Mouse (Mus musculus) hindbrain, embryonic 10.5 days (tissue): ENCODE measurements around the gene Thsd7b. TPM values are rescaled to one million over a fixed set of nuclear protein-coding genes. Genes with fewer than 3 reads are reported as not detected.

Experiments
- DNase-seq: peaks from one replicate; pipeline ENCODE4 v3.0.0-alpha.2; 2017; ENCODE audit warnings: low spot score
- H3K27ac ChIP-seq: fragments of 300-500 bp; sonication (generic); 2 replicates; pipeline ENCODE4 v1.5.1; 2016; ENCODE audit warnings: mild to moderate bottlenecking, moderate library complexity
- H3K27me3 ChIP-seq: fragments of 300-500 bp; sonication (generic); 2 replicates; pipeline ENCODE4 v1.6.1; 2016; ENCODE audit warnings: mild to moderate bottlenecking; ENCODE audit not compliant: poor library complexity, insufficient read depth, severe bottlenecking
- H3K36me3 ChIP-seq: fragments of 300-500 bp; sonication (generic); 2 replicates; pipeline ENCODE4 v1.6.1; 2016; ENCODE audit warnings: mild to moderate bottlenecking, moderate library complexity
- H3K4me1 ChIP-seq: fragments of 300-500 bp; sonication (generic); replicated peaks from 2 replicates; pipeline ENCODE4 v1.6.1; 2016; ENCODE audit warnings: mild to moderate bottlenecking
- H3K4me3 ChIP-seq: fragments of 300-500 bp; sonication (generic); 2 replicates; pipeline ENCODE4 v1.5.1; 2016; ENCODE audit warnings: mild to moderate bottlenecking, moderate library complexity
- H3K9me3 ChIP-seq: fragments of 300-500 bp; sonication (generic); 2 replicates; pipeline ENCODE4 v1.6.1; 2016; ENCODE audit warnings: mild to moderate bottlenecking, moderate library complexity
- WGBS: fragments of 180-500 bp; shearing (Covaris S2); methylation state at CpG from one replicate; pipeline ENCODE4 v1.1.7; 2016; 5-methylcytosine and 5-hydroxymethylcytosine counted together
- polyA plus RNA-seq: library from polyadenylated mRNA; unstranded; fragments of >200 nt; fragmentation: Nextera tagmentation; extraction: Ambion mirVana; gene quantifications from 2 replicates; pipeline ENCODE4 v1.2.1, GENCODE M21; 2016

Thsd7b gene
- polyA plus RNA-seq, 1 experiment from 2014 or later = 7.6 TPM

DNA sequence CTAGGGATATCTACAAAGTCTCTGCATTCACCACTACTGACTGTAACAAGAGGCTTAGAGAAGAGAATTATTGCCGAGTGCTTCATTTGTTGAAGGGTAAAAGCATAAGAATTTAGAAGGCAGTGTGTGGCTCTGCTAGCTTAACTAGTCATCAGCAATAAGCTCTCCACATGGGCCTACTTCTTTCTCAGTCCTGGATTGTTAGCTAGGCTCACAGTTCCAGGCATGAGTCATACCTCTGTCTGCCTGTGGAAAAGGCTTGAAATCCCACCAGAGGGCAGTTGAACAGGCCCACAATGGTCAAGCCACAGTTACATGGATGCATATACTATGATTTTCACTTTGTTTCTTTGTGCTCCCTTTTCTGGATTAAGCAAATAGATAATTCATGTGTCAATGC lies 138.5 kb downstream of the Thsd7b start:
- no peaks in the 10 kb centered on the region for H3K4me1 ChIP-seq
- H3K4me3 ChIP-seq = no peak overlapping the region
- no peak overlapping the region for H3K27ac ChIP-seq
- H3K36me3 ChIP-seq = no peaks in the 10 kb centered on the region
- H3K9me3 ChIP-seq = no peaks in the 10 kb centered on the region
- no peak for DNase-seq
- WGBS = 90% methylated on average over 1 of the region's 1 CpGs
- no peaks in the 10 kb centered on the region for H3K27me3 ChIP-seq

DNA sequence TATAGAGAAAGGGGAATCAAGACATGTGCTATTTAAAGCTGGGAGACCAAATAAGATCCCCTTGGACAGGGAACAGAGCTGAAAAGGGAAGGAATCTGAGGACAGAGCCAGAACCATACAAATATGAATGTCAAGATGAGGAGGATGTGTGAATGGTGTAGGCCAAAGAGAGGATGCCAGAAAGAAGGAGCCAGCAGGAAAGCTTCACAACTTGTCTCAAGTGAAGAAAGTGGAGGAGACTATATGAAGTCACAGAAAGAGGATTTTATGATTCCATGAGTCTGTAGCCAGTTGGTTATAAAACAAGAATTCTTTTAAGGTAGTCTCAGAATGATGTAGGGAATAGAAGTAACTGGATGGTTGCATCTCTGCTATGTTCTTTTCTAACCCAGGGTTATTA lies 148.5 kb downstream of the Thsd7b start:
- H3K36me3 ChIP-seq = no peaks in the 10 kb centered on the region
- DNase-seq = no peak
- H3K27me3 ChIP-seq = no peaks in the 10 kb centered on the region
- H3K9me3 ChIP-seq = no peaks in the 10 kb centered on the region
- H3K27ac ChIP-seq = no peak overlapping the region
- no peak overlapping the region for H3K4me3 ChIP-seq
- H3K4me1 ChIP-seq = no peaks in the 10 kb centered on the region

DNA sequence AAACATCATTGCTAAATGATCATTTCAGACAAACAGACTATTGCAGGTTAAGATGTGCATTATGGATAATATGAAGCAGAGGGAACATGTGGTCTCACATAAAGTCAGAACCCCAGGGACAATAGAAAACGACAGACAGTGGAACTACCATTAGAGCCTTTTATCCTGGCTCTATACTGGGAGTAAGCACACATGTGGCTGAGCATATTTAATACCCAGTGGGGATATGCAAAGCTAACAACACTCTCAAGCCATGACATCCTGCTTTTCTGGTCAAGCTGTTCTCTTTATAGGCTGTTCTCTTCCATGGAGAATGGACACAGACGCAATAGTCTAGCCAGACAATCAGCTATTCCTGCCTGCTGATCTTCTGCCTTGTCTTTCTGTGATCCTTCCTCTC lies 191.3 kb downstream of the Thsd7b start:
- Histone ChIP-seq H3K4me3 (no peak overlapping the region), H3K4me1 (no peaks in the 10 kb centered on the region), H3K36me3 (no peaks in the 10 kb centered on the region), H3K27me3 (no peaks in the 10 kb centered on the region), H3K27ac (no peak overlapping the region), H3K9me3 (no peaks in the 10 kb centered on the region)
- no peak for DNase-seq
- WGBS = 67% methylated on average over 2 of the region's 2 CpGs

DNA sequence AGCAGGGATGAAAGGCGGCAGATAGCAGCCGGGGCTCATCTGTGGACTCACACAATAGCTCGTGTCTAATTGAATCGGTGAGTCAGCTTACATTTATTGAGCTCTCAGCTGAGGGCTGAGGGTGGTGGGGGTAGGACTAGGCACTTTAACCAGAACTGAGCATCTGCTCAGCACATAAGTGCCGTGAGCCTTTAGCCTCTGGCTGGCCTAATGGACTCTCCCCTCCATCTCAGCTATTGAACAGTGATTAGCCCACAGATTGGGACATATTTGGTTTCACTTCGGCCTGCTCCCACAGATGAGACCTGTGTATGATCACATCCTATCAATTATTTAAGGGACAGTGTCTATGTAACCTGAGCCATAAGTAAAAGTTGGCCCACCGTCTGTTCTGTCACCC lies 200.4 kb downstream of the Thsd7b start:
- peak; percentile 51 for DNase-seq
- Histone ChIP-seq H3K27me3 (no peaks in the 10 kb centered on the region), H3K27ac (peak overlapping the region; percentile 45; the same call in 1 of the 2 replicates), H3K4me1 (no peaks in the 10 kb centered on the region), H3K9me3 (no peaks in the 10 kb centered on the region), H3K36me3 (no peaks in the 10 kb centered on the region), H3K4me3 (no peak overlapping the region)
- WGBS = 65% methylated on average over 7 of the region's 7 CpGs

DNA sequence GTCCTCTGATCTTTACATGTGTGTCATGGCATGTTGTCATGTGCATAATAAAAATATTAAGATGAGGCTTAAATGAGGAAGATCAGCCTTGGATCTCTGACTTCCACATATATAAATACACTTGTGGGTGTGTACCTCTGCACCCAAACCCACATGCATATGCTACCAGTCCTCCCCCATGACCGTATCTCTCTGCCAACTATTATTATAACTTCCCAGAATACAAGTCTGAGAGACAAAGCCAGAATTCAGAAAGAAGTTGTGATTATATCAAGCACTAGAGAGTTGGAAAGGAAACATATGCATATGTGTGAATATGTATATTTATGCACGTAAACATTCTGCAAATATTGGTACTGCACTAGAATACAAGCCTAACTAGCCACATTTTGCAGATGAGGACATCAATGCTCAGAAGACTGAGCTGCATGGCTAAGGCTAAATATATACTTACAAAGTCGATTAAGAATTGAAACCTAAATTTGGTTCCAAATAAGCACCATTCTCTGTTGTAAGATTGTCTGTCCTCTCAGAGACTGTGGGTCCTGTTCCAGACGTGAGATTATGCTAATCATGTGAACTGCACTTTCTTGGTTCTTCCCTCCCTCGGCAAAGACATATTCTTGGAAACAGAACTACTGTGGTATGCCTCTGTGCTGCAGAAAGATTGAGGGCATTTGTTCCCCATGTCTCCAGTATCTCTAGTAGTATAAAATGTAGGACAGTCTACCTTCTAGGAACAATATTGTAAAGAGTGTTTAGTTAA lies 211.3 kb downstream of the Thsd7b start:
- Histone ChIP-seq H3K27me3 (no peaks in the 10 kb centered on the region), H3K9me3 (no peaks in the 10 kb centered on the region), H3K27ac (no peak overlapping the region), H3K36me3 (no peaks in the 10 kb centered on the region), H3K4me3 (no peak overlapping the region), H3K4me1 (no peaks in the 10 kb centered on the region)
- no peak for DNase-seq
- WGBS = 78% methylated on average over 5 of the region's 5 CpGs

DNA sequence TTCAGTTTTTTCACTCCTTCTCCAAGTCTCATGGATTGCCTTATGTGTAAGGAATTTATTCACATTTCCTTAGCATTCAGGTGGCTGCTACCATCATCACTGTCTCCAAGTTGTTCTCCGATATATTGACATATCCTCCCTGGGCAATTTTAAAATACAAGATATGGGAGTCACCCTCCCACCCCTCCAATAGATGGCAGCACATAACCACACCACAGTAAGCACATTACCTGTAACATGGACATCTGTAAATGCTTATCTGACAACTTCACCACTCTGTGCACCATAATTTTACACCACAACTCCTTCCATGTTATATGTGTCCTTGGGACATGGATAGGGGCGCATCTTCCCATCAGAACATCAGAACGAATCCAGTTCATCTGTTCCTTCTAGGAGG lies 218.0 kb downstream of the Thsd7b start:
- Histone ChIP-seq H3K4me3 (no peak overlapping the region), H3K4me1 (no peaks in the 10 kb centered on the region), H3K9me3 (no peaks in the 10 kb centered on the region), H3K27ac (no peak overlapping the region), H3K36me3 (no peaks in the 10 kb centered on the region), H3K27me3 (no peaks in the 10 kb centered on the region)
- 89% methylated on average over 3 of the region's 3 CpGs for WGBS
- DNase-seq = no peak

DNA sequence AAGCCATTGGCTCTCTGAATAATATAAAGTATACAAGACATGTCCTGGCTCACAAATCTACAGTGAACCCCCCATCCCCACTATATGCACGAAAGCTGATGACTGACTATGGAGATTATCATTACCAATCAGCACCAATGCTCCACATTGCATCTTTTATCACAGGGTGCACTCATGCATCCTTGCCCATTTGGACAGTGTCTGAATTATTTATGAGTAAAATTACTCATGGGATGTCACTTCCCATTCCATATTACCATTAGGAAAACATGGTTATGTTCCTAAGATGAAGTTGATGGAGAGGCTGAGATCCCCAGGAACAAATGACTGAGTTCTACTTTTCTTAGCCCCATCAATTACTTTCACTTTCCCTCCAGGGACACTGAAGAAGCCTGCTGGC lies 220.8 kb downstream of the Thsd7b start:
- 82% methylated on average over 1 of the region's 1 CpGs for WGBS

DNA sequence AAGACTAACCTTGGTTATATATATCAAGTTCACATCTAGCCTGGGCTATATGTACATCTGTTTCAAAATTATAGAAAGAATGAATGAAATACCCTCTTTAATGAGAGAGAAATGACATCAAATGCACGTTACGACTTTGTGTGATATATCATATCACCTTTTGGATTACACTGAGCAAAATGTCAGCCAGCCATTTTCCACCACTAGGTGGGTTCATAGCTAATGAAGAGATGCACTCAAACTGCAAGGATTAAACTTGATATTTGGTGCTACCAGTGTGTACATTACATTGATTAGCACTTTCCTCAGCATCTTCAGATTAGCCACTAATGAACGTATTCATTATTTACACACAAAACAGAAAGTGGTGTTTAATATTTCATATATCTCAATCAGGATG lies 228.6 kb downstream of the Thsd7b start:
- Histone ChIP-seq H3K4me3 (no peak overlapping the region), H3K36me3 (no peaks in the 10 kb centered on the region), H3K27ac (no peak overlapping the region), H3K27me3 (no peaks in the 10 kb centered on the region), H3K9me3 (no peaks in the 10 kb centered on the region), H3K4me1 (no peaks in the 10 kb centered on the region)
- DNase-seq = no peak
- 87% methylated on average over 3 of the region's 3 CpGs for WGBS

More for the DNA sequence above, 220.8 kb downstream of the Thsd7b start:
- Histone ChIP-seq H3K4me1 (no peaks in the 10 kb centered on the region), H3K27ac (no peak overlapping the region), H3K4me3 (no peak overlapping the region), H3K36me3 (no peaks in the 10 kb centered on the region), H3K27me3 (no peaks in the 10 kb centered on the region), H3K9me3 (no peaks in the 10 kb centered on the region)
- DNase-seq = no peak

DNA sequence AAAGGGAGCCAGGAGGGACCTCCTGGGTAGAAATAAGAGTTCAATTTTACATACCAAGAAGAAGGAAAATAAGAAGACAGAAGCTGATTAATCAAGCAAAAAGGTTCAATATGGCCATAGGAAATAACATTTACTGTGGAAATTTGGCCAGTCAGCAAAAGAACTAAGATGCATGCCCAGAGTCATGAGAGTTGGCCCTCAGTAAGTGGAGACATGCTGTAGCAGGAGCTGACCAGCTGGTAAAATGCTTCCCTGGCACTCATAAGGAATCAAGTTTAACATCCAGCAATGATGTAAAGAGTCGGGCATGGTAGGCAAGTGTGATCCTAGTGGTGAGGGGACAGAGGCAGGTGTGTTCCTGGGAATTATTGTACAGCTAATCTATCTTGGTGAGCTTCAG lies 243.3 kb downstream of the Thsd7b start:
- H3K4me1 ChIP-seq = no peaks in the 10 kb centered on the region
- H3K4me3 ChIP-seq = no peak overlapping the region
- no peak overlapping the region for H3K27ac ChIP-seq
- no peaks in the 10 kb centered on the region for H3K27me3 ChIP-seq
- 91% methylated on average over 1 of the region's 1 CpGs for WGBS
- H3K36me3 ChIP-seq = no peaks in the 10 kb centered on the region
- no peaks in the 10 kb centered on the region for H3K9me3 ChIP-seq
- no peak for DNase-seq

DNA sequence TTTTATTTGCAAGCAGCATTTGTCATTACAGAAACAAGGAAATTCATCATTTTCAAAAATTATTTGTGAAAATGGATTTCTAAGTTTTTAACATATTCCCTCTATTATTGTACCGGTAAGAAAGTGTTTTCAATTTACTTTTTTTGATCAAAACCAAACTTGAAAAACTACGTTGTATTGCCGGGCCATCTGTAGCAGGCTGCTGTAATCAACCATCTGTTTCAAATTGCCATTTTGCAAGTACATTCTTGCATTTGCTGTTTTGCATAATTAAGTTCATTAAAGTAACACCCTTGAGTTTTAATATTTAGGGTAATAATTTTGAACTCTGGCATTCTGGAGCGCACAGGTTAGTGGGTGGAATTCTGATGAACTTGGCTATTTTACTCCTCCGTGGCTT lies 246.6 kb downstream of the Thsd7b start:
- Histone ChIP-seq H3K36me3 (no peaks in the 10 kb centered on the region), H3K4me3 (no peak overlapping the region), H3K9me3 (no peaks in the 10 kb centered on the region), H3K4me1 (no peaks in the 10 kb centered on the region), H3K27ac (no peak overlapping the region), H3K27me3 (no peaks in the 10 kb centered on the region)
- DNase-seq = no peak
- 91% methylated on average over 5 of the region's 5 CpGs for WGBS

DNA sequence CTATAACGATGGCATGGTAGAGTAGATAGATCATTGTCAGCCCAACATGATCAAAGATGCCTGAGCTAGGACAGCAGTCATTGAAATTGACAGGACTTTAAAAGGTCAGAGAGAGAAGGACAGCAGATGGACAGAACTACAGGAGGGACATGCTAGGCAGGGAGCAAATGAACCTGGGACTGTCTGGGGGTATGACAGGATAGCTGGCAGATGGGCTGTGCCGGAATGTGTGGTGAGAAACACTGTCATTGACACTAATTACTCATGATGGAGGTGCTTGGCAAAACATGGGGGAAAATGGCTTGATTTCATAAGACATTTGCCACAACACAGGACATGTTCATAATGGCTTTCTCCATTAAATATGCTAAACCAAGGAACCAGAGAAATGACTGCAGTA lies 253.9 kb downstream of the Thsd7b start:
- 87% methylated on average over 2 of the region's 2 CpGs for WGBS
- Histone ChIP-seq H3K27me3 (no peaks in the 10 kb centered on the region), H3K36me3 (no peaks in the 10 kb centered on the region), H3K4me3 (no peak overlapping the region), H3K27ac (no peak overlapping the region), H3K9me3 (no peaks in the 10 kb centered on the region), H3K4me1 (no peaks in the 10 kb centered on the region)
- DNase-seq = no peak

DNA sequence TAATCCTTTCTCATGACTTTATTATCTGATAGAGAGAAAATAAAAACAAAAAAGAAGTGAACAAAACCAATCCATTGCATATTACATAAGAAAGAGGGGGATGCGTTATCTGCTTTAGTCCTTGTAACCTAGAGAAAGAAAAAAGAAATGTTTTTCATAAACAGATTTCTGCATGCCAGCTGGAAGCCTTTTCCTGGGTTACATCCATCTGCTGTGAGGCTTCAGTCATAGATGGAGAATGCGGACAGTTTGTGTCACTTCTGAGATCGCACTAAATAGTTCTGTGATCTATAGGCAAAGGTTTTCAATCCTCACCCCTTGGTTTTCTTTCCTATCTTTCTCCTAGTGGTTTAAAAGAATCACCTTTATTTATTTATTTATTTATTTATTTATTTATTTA lies 259.1 kb downstream of the Thsd7b start:
- no peaks in the 10 kb centered on the region for H3K36me3 ChIP-seq
- H3K9me3 ChIP-seq = no peaks in the 10 kb centered on the region
- no peak overlapping the region for H3K4me3 ChIP-seq
- no peaks in the 10 kb centered on the region for H3K4me1 ChIP-seq
- H3K27me3 ChIP-seq = no peaks in the 10 kb centered on the region
- WGBS = 92% methylated on average over 3 of the region's 3 CpGs
- no peak overlapping the region for H3K27ac ChIP-seq
- no peak for DNase-seq

DNA sequence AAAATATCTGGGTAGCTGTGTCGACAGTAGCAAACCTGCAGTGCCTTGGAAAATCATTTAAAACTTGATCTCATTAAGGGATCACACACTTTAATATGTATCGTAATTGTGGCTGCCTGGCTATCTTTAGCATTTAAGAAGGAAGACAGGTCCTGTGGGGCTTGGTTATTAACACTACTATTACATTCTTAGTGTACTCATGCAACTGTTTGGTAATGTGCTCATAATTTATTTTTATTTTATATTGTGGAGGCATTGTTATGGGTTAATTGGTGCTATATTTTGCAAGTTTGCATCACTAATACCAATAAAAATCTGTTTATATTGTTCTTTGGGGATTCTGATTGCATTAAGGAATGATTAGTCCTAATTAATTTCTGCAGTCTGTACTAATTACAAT lies 265.4 kb downstream of the Thsd7b start:
- H3K27me3 ChIP-seq = no peaks in the 10 kb centered on the region
- H3K4me1 ChIP-seq = no peaks in the 10 kb centered on the region
- 81% methylated on average over 2 of the region's 2 CpGs for WGBS
- no peaks in the 10 kb centered on the region for H3K36me3 ChIP-seq
- no peak overlapping the region for H3K4me3 ChIP-seq
- H3K9me3 ChIP-seq = no peaks in the 10 kb centered on the region
- H3K27ac ChIP-seq = no peak overlapping the region
- no peak for DNase-seq

DNA sequence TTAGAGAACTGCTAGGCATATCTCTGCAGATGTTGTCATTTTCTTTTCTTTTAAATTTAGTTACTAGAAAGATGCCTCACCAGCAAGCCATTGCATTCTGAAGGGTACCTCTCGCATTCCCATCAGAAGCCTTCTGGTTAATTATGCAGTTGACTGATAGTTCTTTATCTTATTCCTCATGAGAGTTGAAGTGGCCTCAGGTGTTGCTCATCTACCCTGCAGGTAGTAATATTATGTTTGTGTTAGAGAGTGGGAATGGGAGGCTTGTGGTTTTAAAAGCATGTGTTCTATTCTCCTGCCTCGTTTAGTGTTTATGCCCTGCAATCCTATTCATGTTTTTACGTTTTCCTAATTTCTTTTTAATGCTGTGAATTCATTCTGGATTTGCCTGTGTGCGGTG lies 265.9 kb downstream of the Thsd7b start:
- DNase-seq = no peak

More for the DNA sequence above, 265.9 kb downstream of the Thsd7b start:
- 86% methylated on average over 4 of the region's 4 CpGs for WGBS
- H3K27ac ChIP-seq = no peak overlapping the region
- H3K4me1 ChIP-seq = no peaks in the 10 kb centered on the region
- no peaks in the 10 kb centered on the region for H3K36me3 ChIP-seq
- no peaks in the 10 kb centered on the region for H3K27me3 ChIP-seq
- H3K9me3 ChIP-seq = no peaks in the 10 kb centered on the region
- H3K4me3 ChIP-seq = no peak overlapping the region
